Mouse (Mus musculus) neutrophil, adult 5-6 weeks (primary cell): ENCODE measurements around the gene Best1. TPM values are rescaled to one million over a fixed set of nuclear protein-coding genes. Genes with fewer than 3 reads are reported as not detected.

Experiments
- ATAC-seq: fragments of 151-379, 151-347 bp; 2 replicates; pipeline ENCODE4 v1.8.0; 2017; ENCODE audit warnings: mild to moderate bottlenecking, moderate TSS enrichment; ENCODE audit not compliant: insufficient number of reproducible peaks, poor library complexity, low FRiP score, severe bottlenecking; ENCODE audit errors: extremely low read depth
- total RNA-seq: library from RNA; stranded (forward); fragments of 200-1000 nt; gene quantifications from 2 replicates; pipeline ENCODE4 v1.2.3, GENCODE M21; 2017

Best1 gene
- total RNA-seq, 1 experiment from 2014 or later, result 0.23 TPM

DNA sequence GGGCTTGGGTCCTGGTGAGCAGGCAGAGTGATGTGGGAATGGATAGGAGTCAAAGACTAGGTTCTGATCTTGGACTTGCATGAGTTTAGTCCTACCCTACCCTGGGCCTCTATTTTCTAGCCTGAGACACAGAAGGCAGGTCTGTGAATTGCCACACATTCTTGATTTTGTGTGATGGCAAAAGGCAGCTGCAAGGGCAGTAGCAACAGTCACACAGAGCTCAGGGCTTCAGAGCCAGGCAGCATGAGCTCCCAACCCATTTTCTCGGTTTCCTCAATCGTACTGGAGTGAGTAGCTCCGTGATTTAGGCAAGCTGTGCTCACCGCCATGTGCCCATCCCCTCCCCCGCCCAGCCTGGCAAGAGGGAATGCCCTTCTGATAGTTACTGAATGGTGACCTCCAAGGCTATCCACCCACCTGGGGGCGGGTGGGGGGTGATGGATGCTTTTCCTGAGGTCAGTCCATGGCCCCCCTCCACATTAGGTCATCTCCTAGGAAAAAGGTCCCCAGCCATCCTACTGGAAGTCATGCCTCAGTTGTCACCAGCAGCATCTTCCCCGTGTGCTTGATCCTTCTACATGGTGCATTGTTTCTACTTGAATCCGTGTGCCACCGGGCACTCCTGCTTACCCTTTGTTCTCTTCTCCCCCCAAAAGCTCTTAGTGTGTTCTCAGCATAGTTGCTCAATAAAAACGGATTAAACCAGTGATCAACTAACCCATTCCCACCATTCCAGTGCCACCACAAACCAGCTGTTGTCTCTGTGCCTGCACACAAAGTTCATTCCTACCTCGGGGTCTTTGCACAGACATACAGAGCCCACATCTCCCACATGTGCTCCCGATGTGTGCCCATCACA lies 4.0 kb downstream of the Best1 start:
- ATAC-seq, result no peak

DNA sequence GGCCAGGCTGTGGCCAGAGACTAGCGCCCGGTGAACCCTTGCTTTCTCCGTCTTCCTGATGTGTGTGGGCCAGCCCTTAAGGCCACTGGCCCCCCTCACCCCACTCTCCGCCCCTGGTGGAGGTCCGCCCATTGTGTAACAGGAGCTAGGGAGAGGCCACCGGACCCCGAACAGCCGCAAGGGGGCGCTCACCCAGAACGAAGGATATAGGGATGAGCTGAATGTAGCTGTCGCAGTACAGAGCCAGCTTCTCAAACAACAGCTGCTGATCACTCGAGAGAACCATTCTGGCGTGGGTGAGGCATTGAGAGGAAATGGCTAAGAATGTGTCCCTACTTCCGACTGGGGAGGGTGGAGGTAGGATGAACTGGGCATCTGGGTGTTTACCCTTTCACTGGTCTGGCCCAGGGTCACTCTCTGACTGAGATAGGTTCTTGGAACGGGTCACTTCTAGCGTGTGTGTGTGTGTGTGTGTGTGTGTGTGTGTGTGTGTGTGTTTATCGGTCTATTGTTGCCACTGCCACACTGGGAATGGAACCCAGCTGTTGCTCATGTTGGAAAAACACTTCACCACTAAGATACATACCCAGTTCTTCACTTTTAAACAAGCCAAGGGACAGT lies 8.3 kb downstream of the Best1 start:
- ATAC-seq, result peak; percentile 50

DNA sequence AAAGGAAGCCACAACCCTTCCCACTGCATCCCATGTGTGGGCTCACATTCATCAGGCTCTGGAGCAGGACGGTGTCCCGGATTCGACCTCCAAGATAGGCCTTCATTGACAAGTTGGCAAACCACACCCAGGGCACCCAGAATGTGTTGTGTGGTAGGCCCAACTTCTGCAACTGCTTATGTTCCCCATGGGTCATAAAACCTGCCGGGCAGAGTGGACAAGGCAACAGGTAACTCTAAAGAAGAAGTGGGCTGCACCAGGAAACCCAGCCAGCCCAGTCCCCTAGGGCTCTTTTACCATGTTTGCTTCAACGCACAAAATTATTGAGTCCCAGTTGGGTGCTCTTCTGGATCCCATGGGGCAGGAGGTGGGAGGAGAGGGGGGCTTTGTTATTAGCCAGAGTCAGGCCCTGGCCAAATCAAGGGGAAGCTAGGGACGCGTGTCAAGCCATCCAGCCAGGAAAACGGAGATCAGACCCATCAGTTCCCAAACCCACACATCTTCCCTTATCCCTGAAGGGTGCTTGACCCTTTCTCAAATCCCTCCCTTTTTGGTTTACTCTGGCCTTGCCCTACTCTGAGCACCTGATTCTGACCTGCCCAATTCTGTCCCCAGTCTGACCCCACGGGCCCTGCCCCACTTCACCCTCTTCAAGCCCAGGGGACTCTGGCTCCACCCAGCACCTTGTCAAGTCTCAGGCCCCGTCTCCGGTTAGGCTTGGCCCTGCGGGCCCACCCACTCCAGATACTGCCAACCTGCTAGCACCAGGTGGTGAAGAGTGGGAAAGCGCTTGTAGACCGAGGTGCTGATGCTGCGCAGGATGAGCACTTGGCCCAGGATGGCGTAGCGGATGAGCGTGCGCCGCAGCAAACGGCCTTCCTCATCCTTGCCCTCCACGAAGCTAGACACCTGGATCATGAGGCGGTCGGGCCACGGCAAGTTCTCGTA lies 9.1 kb downstream of the Best1 start:
- no peak for ATAC-seq

DNA sequence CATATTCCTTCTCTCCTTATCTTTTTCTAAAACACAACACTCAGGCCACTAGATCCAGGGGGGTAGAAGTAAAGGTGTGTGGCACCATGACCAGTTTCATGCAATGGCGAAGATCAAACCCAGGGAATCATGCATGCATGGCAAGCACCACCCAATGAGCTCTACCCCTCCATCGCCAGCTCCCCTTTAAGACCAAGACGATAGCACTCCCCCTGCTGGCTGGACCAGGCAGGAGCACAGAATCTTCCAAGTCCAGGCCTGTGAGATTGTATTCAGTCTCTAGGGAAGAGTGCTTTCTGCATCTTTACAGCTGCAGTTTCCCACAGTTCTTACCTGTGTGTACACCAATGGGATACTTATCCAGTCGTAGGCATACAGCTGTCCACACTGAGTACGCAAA lies 10.1 kb downstream of the Best1 start:
- ATAC-seq, result peak; percentile 72

DNA sequence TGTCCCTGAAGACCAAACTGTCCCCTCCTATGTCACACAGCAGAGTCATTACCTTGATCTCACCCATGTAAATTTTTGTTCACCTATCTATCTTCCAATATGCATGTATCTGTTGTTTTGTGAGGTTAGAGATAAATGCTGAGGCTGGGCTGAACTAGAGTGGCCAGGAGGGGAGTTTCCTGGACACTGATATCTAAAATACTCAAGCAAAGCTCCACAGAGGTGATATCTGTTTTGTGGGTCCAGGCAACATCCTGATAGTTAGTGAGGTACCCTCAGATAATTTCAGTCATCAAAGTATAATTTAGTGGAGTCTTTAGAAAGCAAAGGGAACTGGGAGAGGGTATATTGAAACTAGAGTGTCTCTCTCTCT lies 11.6 kb downstream of the Best1 start:
- ATAC-seq, result no peak

DNA sequence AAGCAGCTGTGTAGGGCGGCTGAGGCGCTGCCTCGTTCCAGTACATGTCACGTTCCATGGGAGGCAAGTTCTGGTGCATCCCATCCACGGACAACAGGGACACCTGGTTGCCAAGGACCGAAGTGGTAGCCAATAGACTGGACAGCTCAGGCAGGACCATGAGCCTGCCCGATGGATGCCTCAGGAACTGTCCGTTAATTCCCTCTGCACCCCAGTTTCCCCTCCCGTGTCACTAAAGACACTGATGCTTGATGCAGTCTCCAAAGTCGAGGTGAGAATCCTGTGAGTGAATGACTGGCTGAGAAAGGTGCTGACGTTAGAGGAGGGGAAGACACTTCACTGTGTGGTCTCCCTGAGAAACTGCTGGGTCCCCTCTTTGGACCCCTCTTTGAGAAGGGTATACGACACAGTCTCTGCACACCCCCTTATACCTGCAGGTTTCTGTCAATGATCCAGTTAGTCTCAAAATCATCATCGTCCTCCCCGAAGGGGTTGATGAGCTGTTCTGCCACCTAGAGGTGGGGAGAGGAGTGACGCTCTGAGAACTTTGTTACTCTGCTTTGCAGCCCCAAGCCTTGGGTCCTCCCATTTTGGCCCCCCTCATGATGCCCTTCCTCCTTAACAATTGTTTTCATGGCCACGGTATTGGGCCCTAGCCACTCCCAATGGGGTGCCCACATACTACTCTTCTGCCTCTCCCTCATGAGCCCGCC lies 12.1 kb downstream of the Best1 start:
- peak; percentile 31; the same call in 1 of the 2 replicates for ATAC-seq

DNA sequence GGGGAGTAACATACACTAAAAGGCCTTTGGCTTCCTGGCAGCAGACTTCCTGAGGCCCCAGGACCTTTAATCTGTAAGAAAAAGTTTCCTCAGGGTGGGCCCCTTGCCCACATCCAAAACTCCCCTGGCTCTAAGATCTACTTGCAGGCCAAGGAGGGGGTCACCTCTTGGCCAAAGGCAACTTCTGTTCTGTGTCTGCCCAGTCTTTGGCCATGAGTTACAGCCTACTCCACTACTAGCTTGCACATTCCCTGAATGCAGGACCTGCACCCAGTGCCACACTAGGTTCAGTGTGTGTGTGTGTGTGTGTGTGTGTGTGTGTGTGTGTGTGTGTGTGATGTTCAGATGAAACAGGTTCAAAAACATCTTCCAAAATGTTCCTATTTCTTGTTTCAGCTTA lies 13.8 kb downstream of the Best1 start:
- no peak for ATAC-seq

DNA sequence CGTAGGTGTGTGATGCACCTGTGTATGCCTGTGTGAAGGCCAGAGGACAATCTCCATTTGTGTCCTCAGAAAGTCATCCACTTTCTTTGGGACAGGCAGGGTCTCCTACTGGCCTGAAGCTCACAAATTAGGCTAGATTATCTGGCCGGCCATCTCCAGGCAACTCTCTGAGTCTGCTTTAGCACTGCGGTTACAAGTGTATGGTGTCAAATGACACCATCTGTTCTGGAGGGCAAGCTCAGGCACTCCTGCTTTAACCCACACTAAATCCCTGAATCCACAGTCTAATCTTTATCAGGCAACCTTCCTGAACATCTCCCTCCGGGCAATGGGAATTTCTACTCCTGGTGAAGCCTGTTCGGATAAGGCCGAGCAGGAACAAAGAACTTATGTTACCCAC lies 14.2 kb downstream of the Best1 start:
- no peak for ATAC-seq

DNA sequence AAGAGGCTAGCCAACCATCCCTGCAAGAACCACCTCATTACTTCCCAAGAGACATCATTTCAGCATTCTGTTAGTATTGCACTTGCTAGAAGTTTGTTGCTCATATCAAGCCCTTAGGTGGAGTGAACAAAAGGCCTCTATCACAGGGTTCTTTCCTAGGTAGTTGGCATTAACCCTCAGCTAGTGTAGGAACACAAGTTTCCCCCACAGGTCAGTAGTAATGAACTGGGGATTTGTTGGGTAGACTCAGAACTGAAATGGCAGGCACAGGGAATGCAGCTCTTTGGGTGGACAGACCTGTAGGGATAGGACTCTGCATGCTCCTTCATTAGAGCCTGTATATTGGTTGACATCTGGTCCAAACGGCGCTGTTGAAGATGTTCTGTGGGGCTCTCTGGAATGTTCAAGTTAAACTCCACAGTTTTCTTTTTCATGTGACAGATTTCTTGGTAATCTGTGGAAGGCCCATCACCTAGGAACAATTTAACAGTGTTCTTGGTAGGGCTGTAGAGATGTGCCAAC lies 15.5 kb downstream of the Best1 start:
- ATAC-seq, result no peak

DNA sequence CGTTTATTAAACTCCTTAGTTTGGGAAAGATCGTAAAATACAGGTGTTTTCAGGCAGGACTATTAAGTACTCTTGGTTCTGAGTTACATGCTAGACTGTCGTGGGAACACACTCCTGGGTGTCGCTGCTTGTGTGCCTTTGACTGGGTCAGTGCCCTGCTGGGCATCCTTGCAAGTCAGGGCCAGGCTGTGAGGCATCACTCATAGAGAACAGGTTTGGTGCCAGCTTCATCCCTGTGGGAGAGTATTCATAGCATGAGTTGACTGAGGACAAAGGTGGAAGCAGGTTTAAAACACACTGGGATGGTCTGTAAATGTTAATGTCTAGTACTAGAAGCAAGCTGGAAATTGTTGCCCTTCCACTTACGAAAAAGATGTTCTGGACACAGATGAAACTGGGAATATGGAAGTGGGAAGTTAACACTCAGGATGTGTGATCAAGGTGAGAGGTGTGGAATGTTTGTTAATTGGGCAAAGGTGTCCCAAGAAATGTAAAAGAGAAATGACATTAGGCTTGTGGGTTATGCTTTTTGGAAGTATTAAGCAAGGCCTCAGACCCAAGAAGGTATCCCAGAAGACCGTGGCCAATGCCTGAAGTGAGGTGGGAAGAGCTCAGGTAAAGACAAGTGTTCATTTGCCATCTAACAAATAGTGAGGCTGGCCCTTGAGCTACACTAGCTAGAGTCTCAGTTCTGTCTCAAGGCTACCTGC lies 16.1 kb downstream of the Best1 start:
- ATAC-seq, result no peak

DNA sequence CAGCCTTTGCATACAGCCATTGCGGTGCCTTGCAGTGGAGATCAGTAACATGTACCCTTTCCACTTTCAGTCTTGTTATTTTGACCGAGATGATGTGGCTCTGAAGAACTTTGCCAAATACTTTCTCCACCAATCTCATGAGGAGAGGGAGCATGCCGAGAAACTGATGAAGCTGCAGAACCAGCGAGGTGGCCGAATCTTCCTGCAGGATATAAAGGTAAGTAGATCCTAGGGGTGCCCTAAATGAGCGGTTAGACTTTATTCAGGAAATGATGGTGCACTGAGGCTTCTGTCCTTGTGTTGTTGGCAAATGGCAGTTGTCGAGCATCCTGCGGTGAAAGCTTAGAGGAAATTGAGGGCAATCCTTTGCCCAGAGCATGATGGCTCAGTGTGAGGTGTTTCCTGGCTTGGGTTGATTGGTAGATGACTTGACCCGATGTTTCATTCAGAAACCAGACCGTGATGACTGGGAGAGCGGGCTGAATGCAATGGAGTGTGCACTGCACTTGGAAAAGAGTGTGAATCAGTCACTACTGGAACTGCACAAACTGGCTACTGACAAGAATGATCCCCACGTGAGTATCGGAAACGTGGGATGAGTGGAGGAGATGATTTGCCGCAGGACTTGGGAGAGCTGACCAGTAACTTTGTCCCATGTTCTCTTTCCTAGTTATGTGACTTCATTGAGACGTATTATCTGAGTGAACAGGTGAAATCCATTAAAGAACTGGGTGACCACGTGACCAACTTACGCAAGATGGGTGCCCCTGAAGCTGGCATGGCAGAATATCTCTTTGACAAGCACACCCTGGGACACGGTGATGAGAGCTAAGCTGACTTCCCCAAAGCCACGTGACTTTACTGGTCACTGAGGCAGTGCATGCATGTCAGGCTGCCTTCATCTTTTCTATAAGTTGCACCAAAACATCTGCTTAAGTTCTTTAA lies 17.1 kb downstream of the Best1 start:
- no peak for ATAC-seq

DNA sequence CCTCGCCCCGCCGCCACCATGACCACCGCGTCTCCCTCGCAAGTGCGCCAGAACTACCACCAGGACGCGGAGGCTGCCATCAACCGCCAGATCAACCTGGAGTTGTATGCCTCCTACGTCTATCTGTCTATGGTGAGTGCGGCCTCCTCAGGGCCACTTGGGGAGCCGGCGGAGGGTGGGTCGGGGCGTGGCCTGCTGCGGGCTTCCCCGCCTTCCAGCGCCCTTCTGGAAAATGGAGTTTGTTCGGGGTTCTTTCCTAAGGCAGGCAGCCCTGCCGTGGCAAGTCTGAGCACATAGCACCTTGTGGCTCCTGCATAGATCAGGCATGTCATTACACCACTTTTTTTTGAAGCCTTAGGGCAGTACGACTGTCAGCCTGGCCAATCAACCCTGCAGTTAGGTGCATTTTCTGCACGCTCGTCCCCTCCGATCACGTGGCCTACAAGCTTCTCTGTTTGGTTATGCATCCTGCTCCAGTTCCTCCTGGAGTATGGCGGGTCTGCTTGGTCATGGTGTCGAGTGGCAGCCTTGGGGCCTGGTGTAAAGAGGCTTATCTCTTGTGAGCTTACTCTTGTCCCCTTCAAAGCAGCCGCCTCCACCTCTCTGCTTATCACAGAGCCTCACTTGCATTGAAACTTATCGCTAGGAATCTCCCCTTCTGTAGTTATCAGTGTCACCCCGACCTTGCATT lies 18.4 kb downstream of the Best1 start:
- peak; percentile 40 for ATAC-seq

DNA sequence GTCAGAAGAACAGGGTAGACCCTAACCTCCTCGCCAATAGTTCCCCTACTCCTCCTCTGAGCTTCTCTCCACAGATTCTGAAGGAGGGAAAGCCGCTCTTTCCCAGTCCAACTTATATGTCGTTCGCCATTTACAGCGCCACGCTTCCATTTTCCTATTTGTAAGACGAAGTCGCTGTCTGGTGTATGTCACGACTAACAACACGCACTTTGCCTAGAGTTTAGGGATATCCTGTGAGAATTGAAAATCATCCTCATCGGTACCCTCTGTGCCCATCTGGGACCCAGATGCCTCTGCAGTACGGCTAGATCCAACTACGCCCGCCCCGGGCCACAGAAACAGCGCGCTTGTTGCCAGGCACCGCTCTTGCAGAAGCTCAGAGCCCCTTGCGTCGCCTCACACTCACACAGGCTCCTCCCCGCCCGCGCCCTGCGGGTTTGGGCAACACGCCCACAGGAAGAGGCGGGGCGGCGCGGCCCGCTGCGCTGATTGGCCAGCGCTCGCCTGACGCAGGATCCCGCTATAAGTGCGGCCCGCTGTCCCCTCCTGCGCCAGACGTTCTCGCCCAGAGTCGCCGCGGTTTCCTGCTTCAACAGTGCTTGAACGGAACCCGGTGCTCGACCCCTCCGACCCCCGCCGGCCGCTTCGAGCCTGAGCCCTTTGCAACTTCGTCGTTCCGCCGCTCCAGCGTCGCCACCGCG lies 19.1 kb downstream of the Best1 start:
- ATAC-seq, result peak; percentile 75

DNA sequence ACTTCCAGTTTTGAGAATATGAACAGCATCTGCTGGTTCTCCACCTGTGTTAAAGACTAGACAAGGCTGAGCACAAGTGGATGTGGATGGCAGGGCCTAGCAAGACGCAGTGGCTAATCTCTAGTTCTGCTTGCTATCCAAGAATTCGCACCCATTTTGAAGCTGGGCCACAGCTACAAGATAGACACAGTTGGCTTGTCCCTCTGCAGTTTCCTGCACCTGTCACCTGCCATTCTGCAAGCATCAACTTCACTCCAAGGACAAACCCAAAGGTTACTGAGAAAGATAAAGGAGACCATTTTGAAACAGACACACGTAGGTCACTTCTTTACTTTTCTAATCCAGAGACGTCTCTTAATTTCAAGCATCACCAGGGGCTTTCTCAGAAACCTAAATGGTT lies 19.8 kb downstream of the Best1 start:
- no peak for ATAC-seq

DNA sequence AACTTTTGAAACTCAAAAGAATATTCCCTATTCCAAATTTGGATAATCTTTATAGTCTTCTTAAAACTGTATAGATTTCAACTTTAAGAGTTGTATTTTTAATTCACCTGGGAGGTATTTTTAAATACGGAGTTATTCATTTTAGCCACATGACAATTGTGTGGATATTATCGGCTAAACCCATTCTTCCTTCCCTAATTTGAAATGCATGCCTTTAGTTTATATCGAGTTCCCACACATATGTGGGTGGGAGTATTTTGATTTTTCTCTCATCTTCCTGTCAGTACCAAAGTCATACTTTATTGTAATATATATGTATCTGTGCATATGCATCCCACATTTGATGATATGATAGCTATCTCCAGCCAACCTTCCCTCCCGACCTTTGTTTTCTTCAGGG lies 21.2 kb downstream of the Best1 start, which contains the start of gene Fth1:
Gene Fth1 (plus strand): TSS at position 341 of the 400 bp plus-strand sequence.
- no peak for ATAC-seq

DNA sequence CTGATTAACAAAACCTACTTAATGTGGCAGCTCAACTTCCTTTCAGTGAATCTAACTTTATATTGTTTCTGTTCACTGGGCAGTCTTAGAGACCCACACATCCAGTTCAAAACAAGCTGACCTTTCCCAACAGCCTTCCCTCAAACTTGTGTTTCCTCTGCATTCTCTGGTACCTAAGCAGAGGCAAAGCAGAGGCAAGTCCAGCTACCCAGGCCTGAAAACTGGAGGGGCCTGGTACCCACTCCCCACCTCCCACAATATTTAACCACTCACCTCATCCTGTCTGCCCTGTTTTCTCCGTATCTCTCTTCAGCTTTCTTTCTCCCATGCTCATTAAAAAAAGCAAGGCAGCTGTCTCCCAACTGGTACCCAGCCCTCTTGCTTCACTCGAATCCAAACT lies 22.3 kb downstream of the Best1 start:
- ATAC-seq, result no peak
